Mouse (Mus musculus) frontal cortex, postnatal 10 days (tissue): ENCODE results near the gene Armh1.
A peak's percentile ranks its signal among the peaks of the same experiment; 100 is the strongest.
"Not testable (repeated sequence)": the region's sequence is repeated elsewhere in the genome, so short reads cannot be mapped to it uniquely, and the experiment has no call there.

Experiments used
- DNase-seq, 2 experiments: peaks; one replicate each; pipeline ENCODE4 v3.0.0; 2022; ENCODE audit warnings: low spot score in 2 of 2, mixed read lengths in 1 of 2

The Armh1 gene

DNA sequence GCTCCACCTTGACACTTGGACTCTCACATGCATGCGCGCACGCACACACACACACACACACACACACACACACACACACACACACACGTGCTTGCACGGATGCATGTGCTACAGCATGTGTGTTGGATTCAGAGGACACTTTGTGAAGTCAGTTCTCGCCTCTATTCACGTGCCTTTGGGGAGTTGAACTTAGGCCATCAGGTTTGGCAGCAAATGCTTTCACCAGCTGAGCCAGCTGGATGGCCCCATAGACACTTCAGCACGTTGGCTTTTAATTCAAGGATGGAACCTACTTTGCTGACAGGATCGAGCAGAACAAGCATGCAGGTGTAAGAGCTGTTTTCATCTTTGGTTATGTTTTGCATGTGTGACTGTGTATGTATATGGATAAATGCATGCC lies 30.1 kb downstream of the Armh1 start:
- DNase-seq: no peak

DNA sequence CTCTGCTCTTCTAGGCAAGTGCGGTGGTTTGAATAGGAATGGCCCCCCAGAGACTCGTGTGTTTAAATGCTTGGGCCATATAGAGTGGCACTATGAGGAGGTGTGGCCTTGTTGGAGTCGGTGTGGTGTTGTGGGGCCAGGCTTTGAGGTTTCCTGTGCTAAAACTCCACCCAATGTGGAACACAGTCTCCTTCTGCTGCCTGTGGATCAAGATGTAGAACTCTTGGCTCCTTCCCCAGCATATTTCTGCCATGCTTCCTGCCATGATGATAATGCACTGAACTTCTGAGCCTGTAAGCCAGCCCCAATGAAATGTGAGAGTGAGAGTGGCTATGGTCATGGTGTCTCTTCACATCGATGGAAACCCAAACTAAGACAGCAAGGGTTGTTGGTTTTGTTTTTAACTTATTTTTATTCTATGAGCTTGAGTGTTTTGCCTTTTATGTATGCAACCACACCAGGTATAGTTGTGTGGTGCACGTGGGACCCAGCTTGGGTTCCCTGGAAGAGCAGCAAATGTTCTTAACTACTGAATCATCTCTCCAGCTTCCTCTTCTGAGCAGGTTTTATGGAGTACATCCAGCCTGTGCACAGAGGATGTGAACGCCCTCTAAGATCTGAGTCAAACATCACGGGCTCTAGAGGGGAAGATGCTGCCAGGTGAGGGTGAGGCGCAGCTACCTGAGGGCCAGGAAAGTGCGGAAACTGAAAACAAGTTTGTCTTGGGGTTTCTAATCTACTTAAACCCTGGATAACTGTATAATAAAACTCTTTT lies 31.0 kb downstream of the Armh1 start:
- no peak for DNase-seq

DNA sequence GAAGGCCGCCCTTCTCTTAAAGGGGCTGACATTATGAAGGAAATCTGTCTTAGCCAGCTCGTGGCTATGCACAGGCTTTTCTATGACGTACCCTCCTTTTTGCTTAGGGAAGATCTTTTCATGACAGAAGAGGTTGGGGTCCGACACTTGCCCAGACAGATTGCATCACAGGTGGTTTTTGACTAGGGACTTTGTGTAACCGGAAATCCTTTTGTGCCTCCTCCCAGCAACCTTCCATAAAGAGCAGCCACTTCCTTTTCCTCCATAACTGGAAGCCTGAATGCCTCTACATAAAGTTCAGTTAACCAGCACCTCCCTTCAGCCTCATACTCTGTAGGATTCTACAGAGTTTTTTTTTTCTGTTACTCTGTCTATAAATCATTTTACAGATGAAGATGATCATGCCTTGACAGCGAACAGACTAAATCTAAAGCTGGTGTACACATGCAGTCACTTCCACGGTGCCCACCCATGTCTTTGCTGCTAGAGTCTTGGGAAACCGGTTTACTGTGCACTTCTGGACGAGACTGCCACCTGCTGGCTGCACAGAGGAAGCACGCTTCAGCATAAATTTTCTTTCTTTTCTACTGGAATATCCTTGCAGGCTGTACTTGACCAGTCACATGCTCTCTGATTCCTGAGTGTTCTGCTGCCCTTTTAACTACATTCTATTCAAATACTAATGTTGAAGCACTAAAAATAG lies 33.3 kb downstream of the Armh1 start:
- DNase-seq: peak in 1 of 2 experiments; percentile 37

DNA sequence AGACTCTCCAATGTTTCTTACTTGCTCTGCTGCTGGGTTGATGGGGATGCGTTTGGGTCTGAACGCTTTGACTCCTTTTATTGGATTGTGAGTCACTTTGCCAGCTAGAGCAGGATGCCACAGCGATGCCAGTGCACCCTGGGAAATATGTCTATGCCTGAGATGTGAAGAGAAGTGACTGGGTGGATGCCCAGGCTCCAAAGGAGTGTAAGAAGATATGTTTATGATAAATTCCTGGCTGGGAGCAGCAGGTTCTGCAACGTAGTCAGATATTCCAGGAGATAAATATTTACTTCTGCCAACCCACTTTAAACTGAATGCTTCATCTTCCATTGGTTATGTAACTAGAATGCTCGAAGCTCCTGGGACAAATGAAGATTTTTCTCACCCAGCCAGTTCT lies 34.9 kb downstream of the Armh1 start:
- DNase-seq: no peak

DNA sequence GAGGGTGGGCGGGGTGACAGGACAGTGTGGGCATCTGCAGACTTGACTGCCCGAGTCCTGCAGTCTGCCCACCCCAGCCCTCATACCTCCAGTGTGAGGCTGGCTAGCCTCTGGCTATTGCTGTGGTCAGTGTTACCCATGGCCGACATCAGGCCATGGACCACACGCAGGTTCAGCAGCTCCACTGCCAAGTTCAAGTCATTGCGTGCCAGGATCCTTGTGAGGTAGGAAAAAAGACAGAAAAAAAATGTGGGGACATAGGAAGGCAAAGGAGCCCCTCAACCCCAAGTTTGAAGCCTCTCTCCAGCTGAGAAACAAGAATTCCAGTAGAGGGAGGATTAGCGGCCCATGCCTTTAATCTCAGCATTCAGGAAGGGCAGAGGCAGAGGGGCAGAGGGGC lies 37.7 kb downstream of the Armh1 start:
- no peak for DNase-seq

DNA sequence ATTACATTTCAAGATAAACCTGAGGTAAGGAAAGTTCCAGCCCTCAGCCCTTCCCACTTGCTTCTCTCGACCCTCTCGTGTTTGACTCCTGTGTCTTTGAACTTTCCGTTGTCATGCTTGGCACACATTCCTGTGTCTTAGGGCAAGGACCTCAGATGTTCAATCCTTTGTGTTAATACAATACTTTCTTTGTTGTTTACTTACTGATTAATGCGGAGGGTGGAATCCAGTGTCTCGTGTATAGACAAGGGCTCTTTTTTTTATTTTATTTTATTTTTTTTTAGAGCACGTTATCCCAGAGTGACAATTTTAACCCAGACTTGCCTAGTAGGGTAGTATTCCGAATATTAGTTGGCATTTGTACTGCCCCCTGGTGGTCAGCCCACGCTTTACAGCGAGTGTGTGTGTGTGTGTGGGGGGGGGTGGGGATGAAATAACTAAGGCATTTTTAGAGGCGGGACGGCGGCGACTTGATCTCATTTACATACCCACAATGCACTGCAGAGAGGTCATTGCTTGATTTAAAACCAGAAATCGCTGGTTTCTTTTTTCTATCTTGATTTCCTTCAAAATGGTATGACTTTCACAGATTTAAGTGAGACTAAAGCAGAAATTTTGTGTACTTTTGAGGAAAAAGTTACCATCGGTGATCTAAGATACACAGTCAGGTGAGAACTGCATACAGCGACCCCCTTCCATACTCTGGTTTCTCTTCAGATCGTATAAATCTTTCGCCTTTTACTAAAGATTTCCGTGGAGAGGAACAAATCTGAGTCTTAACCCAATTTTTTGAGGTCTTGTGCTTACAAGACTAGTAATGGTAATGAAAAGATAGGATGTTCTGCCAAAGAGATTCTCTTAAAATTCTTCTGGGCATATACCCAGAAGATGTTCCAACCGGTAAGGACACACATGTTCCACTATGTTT lies 41.5 kb downstream of the Armh1 start:
- DNase-seq: peak in 1 of 2 experiments; percentile 48

DNA sequence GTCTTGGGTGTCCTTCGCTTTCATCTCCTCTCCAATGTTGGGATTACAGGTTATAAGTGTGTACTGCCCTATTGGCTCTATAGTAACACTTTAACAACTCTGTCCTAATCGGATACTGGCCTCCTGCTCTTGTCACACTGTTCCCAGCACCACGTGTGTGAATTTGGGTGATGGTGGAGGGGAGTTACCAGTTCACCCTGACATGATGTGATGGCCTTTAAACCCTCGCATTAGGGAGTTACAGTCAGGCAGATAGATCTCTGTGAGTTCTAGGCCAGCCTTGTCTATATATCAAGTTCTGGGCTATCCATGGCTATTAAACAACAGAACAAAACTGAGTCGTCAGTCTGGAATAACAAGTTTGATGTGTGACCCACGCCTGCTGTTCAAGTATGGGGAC lies 42.3 kb downstream of the Armh1 start:
- no peak for DNase-seq

DNA sequence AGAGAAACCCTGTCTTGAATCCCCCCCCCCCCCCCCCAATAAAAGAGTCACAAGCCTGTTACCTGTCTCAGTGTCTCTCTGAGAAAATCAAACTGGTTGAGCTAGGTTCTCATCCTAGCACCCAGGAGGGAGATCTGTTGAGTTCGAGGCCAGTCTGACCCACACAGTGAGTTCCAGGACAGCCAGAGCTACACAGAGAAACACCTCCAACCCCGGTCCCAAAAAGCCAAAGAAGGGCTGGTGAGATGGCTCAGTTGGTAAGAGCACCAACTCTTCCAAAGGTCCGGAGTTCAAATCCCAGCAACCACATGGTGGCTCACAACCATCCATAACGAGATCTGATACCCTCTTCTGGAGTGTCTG lies 49.0 kb downstream of the Armh1 start:
- DNase-seq: no peak

DNA sequence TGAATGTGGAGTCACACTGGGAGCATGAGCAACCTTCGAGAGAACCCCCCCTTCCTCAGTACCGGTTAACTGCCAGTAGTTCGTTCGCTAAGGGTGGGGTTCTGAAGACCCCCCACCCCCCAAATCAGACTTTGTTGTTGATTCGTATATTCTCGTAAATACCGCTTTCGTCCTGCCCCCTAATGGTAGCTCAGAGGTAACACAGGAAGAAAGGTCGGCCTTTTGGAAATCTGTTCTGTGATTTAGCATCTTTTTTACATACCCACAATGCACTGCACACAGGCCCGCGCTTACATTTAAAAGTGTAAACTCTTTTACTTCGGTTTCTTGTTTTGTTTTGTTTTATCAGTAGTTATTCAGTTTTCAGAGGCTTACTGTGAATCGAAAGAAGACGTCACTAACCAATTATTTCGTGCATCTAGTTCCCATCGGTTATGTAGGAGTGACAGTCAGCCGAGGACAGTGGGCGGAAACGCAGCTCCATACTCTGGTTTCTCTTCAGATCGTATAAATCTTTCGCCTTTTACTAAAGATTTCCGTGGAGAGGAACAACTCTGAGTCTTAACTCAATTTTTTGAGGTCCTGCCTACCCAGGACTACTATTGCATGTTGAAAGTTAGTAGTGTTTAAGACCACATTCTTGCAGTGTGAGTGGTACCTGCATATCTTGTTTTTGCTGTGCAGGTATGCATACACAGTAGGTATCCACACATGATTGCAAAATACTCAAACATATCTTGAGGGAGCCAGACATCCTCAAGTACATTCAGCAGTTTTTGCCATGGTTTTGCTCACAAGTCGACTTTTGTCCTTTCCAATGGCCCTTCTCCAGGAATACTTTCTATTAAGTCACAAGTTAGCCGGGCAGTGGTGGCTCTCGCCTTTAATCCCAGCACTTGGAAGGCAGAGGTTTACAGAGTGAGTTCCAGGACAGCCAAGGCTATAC lies 49.6 kb downstream of the Armh1 start:
- DNase-seq: no peak

DNA sequence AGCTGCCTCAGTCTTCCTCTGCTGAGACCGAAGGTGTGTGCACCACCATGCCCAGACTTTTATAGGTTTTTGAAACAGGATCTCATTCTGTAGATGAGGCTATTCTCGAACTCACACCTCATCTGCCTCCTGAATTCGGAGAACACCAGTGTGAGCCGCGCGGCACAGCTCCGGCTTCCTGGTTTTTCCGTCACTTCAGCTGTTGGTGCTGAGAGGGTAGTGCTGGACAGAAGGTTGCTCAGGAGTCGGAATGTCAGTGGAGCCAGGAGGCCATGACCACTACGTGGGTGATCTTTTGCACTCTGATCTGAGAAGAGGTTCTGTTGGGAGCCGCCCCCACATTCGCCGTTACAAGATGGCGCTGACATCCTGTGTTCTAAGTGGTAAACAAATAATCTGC lies 60.1 kb downstream of the Armh1 start:
- DNase-seq: no peak

DNA sequence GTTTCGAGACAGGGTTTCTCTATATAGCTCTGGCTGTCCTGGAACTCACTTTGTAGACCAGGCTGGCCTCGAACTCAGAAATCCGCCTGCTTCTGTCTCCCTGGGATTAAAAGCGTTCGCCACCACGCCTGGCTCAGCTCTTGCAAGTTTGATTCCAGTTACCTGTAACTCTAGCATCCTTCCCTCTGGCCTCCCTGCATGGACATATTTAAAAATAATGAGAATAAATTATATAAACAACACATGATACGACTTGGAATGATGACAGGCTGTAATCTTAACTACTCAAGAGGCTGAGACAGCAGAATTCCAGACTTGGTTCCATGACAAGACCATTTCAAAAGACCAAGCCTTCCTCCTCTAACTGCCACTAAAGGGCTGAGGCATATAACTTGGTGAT lies 61.3 kb downstream of the Armh1 start:
- DNase-seq: no peak

DNA sequence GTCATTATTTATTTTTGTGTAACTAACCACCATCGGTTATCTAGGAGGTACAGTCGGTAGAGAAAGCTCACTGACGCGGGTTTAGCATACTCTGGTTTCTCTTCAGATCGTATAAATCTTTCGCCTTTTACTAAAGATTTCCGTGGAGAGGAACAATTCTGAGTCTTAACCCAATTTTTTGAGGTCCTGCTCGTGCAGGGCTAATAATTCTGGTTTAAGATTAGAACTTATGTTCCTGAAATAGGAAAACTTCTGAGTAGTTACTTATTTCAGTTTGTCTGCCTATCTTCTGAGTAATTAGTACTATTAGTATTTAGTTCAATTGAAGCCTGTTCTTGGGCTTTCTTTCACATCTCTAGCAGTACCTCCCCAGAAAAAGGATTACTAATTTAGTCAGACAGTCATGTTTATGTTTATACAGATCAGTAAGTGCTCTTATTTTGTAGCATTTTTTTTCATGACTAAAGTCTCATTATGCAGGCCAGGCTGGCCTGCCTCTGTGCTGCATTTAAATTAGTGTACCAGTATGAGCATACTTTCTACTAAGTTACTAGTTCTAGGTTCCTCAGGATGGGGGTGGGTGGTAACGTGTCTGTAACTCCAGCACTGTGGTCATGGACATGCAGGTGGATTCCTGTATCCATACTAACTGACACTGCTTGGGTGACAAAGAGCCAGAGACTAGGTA lies 61.9 kb downstream of the Armh1 start:
- peak in 1 of 2 experiments; percentile 38 for DNase-seq

DNA sequence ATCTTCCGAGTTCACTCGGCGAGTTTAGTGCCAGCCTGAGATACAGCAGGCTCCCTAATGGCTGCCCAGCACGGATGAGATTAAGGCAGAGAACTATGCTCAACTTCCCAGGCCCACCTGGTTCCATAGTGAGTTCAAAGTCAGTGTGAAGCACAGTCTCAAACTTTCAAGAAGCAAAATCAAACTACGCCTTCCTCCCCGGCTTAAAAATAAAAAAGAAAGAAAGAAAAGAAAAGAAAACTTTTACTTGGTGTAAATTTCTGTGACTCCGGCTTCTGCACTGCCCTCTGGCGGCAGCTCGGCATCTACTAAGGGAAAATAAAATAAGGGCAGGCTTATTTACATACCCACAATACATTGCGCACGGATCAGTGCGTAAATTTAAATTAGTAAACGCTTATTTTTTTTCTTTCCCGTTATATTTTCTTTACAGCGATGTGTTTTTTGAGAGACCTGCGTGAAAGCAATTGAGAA lies 62.5 kb downstream of the Armh1 start:
- peak; percentile 50 to 80 for DNase-seq

DNA sequence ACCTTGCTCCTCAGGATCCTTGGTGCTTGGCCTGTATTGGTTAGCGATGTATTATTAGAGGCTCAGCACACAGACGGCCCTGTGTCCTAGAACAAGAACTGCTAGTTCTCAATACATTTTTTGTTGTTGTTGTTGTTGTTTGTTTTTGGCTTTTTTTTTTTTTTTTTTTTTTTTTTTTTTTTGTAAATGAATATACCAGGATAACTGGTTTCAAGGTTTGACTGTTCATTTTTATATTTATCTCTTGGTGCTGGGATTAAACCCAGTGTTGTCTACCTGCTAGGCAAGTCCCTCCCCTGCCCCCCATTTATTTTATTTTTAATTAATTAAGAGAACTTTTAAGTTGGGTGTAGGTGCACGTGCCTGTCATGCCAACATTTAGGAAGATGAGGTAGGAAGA lies 63.0 kb downstream of the Armh1 start:
- no peak for DNase-seq

DNA sequence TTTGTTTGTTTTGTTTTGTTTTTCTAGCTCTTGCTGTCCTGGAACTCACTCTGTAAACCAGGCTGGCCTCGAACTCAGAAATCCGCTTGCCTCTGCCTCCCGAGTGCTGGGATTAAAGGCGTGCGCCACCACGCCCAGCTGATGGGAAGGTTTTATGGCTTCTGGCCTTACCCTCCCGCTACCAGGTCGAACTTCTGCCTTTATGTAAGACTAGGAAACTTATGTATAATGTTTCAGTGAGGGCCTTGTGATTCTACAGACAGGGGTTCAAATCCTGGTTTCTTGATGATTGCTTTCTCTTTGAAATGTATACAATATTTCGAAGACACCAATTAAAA lies 69.2 kb downstream of the Armh1 start:
- not testable (repeated sequence) for DNase-seq

DNA sequence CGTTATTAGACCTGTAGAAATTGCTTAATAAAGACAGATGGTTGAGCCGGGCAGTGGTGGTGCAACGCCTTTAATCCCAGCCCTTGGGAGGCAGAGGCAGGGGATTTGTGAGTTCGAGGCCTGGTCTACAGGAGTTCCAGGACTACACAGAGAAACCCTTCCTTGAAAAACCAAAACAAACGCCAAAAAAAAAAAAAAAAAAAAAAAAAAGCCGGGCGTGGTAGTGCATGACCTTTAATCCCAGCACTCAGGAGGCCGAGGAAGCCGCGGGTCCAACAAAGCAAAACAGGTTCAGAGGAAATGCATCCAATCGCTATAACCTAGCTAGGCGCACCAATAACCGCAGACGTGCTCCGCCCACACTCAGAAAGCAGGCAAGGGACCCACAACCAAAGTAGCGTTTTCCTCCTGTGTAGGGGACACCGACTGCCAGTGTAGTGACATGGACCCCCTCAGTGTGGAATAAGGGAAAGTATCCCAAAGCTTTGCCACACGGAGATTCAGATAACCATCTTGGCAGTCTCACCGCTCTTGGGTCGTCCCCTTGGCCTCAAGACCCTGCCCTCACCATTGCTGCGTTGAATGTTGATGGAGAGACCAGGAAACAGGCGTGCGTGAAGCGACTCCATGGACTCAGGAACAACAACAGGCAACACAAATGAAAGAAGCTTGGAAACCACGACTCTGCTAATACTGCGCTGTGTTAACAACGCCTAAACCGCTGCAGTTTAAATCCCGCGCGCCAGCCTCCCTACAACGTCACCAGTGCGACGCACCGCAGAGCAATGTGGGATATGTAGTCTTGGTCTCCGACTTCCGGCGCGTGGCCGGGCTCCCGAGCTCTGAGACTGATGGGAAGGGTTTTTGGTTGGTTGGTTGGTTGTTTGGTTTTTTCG lies 69.8 kb downstream of the Armh1 start, which contains the start of gene Kif2c:
Gene Kif2c (minus strand): TSS at position 777 of the 896 bp plus-strand sequence.
- DNase-seq: peak; percentile 87 to 91

DNA sequence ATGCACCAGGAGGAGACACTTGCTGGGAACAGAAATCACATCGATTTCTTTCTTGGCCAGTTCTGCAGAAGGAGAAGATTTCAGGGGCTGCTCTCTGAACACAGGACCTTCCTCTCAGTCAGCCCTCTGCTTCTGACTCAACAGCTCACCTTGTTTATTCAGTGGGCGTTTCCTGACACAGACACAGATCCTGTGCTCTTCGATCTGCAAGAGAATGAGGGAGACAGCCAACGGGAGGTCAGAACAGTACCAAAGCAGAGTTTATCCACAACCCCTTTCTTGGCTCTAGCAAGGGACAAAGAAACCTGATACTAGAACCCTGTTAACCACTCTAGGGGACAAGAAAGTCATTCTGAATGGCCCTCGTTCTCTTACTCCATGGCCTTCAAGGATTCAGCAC lies 82.0 kb downstream of the Armh1 start:
- no peak for DNase-seq
